Mouse (Mus musculus) embryonic stem cell, embryonic (primary cell): ENCODE measurements around the gene Tulp4.

ENCODE experiments used
- CTCF ChIA-PET, 4 experiments: fragments of 300-600 bp in 2 of 4; fragments of 350-600 bp in 2 of 4; sonication (Branson Sonifier 250); formaldehyde crosslinking; loops; one replicate each; lab custom pipeline; 2022; ENCODE audit warnings: inconsistent platforms in 2 of 4; lab: Charles Lee
- POLR2A ChIA-PET, 4 experiments: fragments of 300-600 bp in 2 of 4; fragments of 350-600 bp in 2 of 4; sonication (Branson Sonifier 250); formaldehyde crosslinking; loops; one replicate each; lab custom pipeline; 2022; ENCODE audit warnings: antibody characterized with exemption in 4 of 4, inconsistent platforms in 1 of 4; lab: Charles Lee

Tulp4 gene

DNA sequence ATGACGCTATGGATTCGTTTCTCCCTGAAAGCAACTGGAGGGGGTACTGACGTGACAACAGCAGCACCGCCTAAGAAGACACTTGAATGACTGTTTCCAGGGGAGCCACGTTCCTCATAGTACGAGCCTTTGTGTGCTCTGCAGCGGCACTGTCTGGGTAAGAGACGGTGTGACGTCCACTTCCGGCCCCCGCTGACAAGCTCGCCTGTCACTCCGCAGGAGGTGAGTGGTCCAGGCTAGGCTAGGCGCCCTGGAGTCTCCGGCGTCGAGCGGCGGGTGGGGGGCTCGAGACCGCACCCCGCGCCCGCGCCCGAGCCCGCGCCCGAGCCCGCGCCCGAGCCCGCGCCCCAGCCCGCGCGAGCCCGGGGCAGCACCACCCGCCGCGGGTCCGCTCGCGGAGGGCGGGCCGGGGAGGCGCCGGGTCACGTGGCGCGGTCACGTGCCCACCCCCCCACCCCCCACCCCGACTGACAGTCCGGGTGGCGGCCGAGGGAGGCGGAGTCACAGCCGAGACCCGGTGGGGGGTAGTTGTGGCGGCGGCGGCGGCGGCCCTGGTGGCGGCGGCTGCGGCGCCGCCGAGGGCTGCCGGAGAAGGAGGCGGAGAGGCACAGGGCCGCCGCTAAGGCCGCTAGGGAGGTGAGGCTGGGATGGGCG, at the start of gene Tulp4:
Gene Tulp4 (plus strand): TSS at position 77 of the 654 bp plus-strand sequence.
- ChIA-PET CTCF (interaction anchor here in 2 of 4 experiments (0.6 kb wide), 2 partner anchors 51 to 208 kb away, joined by 3 to 4 read pairs; no protein-coding TSS in a partner anchor), POLR2A (interaction anchor here in 3 of 4 experiments (0.6 to 4.3 kb wide), 15 partner anchors 15 to 889 kb away, joined by 3 to 16 read pairs (median 4); partner anchors contain the start of genes Gtf2h5 (in 3 of the 3) and Serac1 (in 3 of the 3))

DNA sequence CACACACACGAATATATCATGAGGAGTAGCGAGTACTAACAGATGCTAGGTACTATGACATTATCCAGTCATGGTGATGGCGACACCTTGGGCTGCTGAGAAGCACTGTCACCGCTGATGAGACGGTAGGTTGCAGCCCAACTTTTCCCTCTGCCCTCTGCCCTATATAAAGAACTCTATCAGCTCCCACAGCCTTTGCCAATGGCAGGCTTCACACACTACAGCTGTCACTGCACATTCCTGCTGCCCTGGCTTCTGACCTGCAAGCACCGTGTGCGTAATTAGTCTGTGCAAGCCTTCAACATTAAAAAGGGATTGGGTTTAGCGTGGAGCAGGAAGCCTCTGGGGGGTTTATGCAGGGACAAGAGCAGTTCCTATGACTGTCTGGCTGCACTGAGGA, 43.4 kb upstream of the Tulp4 start:
- ChIA-PET CTCF (interaction anchor here in 2 of 4 experiments (1.1 to 4.1 kb wide), 2 partner anchors 7 to 33 kb away, joined by 3 to 17 read pairs; no protein-coding TSS in a partner anchor), POLR2A (interaction anchor here in 1 of 4 experiments (3.6 kb wide), 1 partner anchor 17 kb away, joined by 19 read pairs; the partner anchor contains the start of genes Gtf2h5 and Serac1)

DNA sequence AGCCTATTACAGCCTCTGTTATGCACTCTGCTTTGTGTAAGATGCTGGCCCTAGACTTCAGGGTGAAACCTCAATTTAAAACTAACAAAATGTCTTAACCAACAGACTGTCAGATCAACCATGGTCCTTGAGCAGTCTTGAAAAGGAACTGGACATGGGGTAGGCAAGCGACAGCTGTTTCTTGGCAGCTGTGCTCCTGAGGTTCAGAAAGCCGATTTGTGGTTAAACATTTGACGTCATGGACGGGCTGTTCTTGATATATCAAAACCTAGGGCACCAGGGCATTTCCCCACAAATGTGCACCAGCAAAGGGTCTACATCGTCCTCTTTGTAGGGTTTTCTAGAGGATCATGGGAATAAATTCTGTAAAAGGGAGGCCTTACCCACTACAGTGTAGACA, 42.7 kb upstream of the Tulp4 start:
- ChIA-PET POLR2A (interaction anchor here in 2 of 4 experiments (1.0 to 3.6 kb wide), 3 partner anchors 10 to 36 kb away, joined by 3 to 19 read pairs (median 3); partner anchors contain the start of genes Gtf2h5 (in 1 of the 2) and Serac1 (in 1 of the 2)), CTCF (interaction anchor here in 2 of 4 experiments (0.6 to 4.1 kb wide), 3 partner anchors 8 to 126 kb away, joined by 3 to 17 read pairs (median 4); no protein-coding TSS in a partner anchor)

DNA sequence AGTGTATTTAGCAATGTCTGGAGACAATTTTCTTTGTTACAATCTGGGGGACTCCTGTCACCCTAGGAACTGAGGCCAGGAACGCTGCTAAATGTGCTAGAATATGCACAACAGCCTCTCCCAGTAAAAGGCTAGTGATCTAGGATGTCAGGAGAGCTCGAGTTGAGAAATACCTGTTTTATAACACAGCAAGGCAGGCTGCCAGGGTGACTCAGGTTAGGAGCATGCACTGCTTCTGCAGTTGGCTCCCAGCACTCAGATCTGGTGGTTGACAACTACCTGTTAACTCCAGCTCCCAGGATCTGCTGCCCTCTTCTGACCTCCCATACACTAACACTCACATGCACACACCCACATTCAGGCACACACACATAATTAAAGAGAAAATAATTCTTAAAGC, 40.2 kb upstream of the Tulp4 start:
- ChIA-PET CTCF (interaction anchor here in 1 of 4 experiments (0.7 to 4.1 kb wide), 2 partner anchors 11 to 12 kb away, joined by 4 to 17 read pairs; no protein-coding TSS in a partner anchor), POLR2A (interaction anchor here in 1 of 4 experiments (0.9 to 3.6 kb wide), 3 partner anchors 9 to 81 kb away, joined by 3 to 19 read pairs (median 3); partner anchors contain the start of genes Gtf2h5 and Serac1)

DNA sequence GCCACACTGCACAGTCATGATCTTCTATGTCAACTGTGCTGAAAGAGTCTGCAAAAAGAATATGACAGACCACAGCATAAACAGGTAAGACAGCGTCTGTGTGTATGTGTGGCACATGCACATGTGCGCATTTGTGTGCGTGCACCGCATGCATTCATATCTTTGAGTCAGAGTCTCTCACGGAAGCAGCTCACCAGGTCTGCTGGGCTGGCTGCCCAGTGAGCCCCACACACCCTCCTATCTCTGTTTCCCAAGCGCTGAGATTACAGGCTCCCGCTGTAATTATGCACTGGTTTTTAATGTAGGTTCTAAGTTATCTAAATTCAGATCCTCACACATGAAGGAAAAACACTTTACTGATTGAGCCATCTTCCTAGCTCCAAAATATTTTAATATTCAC, 38.6 kb upstream of the Tulp4 start:
- ChIA-PET POLR2A (no interaction called here), CTCF (interaction anchor here in 1 of 4 experiments (1.0 kb wide), 1 partner anchor 12 kb away, joined by 3 read pairs; the partner anchor contains the start of genes Gtf2h5 and Serac1)

DNA sequence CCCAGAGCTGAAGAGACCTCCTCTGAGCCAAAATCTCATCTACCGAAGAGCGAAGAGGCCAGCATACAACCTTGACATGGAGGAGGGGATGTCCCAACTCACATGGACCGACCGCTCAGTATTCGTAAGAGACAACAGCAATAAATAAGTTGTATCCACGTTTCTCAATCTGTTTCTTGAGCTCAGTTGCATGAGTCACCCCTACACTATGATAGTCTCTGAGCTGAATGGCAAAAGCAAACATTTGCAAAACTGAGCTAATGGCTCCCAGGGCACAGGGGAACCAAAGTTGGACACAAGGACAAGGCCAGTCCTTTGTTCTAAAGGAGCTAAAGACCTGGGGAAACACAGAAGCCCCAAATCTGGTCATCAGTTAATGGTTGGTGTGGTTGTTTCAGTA, 36.4 kb upstream of the Tulp4 start:
- ChIA-PET POLR2A (interaction anchor here in 3 of 4 experiments (0.9 to 3.2 kb wide), 10 partner anchors 9 to 27 kb away, joined by 3 to 21 read pairs (median 5); partner anchors contain the start of genes Gtf2h5 (in 3 of the 3) and Serac1 (in 3 of the 3)), CTCF (interaction anchor here in 3 of 4 experiments (0.8 to 1.1 kb wide), 3 partner anchors 14 to 15 kb away, joined by 3 read pairs; no protein-coding TSS in a partner anchor)

DNA sequence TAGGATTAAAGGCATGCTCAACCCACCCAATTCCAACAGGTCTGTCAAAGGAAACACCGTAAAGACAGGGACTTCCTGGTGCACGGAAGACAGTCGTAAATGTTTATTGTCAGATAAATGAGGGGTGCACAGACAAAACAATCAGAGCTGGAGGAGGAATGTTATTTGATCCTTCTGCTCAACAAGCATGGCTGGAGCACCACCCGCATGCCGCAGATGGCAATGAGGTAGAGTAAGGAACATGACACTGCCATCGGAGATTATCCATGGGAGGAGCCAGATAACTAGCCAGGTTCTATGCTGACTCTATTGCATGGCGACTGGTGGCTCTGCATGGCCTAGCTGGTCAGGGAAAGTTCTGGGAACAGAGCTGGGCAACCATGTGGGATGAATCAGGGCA, 32.8 kb upstream of the Tulp4 start:
- ChIA-PET CTCF (interaction anchor here in 1 of 4 experiments (4.8 kb wide), 1 partner anchor 17 kb away, joined by 18 read pairs; no protein-coding TSS in a partner anchor), POLR2A (interaction anchor here in 2 of 4 experiments (0.8 to 2.0 kb wide), 5 partner anchors 8 to 24 kb away, joined by 3 to 5 read pairs (median 3); no protein-coding TSS in a partner anchor)

DNA sequence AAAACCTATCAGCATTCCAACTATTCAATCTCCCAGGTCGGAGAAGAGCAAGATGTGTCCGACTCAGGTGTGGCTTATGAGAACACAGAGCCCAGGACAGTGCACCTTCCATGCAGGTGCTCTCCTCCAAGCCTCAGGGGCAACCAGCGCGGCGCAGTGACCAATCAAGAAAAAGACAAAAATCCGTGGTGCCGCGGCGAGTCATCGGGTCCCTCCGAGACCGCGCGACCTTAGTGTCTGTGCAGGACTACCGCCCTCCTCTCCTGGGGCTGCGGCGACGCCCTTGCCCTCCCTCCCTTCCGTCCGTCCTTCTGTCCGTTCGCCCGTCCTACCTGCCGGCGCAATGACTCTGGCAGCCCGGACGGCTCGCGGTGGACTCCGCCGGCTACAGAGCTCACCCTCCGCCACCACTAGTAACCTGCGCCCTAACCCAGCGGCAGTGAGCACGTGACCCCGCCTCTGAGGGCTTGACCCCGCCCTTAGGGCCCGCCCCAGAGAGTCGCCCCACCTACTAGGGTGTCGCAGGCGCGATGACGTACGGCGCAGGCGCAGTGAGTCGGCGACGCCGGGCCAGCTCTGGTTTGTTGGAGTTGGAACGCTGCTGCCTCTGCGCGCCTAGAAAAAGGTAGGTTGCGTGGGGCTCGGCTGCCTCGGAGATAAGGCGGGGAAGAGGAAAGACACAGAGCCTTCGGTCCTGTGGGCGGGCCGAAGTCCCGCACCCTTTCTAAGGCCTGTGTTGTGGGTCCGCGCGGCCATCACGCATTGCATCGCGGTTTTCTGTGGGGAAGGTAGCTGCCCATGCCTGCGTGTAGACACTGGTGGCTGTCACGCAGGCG, 26.7 kb upstream of the Tulp4 start, which contains the start of the genes Serac1 and Gtf2h5:
Gene Serac1 (minus strand): TSS at position 455 of the 836 bp plus-strand sequence.
Gene Gtf2h5 (plus strand): TSS at position 500 of the 836 bp plus-strand sequence.
- POLR2A ChIA-PET, result interaction anchor here (0.6 to 6.1 kb wide), 66 partner anchors 9 to 1826 kb away, joined by 3 to 93 read pairs (median 4); partner anchors contain the start of genes Tulp4 (in 3 of the 4), Rps6ka2 (in 1 of the 4) and Tmem242 (in 1 of the 4)
- CTCF ChIA-PET, result interaction anchor here in 2 of 4 experiments (0.8 to 2.0 kb wide), 7 partner anchors 12 to 650 kb away, joined by 3 to 20 read pairs (median 3); no protein-coding TSS in a partner anchor

DNA sequence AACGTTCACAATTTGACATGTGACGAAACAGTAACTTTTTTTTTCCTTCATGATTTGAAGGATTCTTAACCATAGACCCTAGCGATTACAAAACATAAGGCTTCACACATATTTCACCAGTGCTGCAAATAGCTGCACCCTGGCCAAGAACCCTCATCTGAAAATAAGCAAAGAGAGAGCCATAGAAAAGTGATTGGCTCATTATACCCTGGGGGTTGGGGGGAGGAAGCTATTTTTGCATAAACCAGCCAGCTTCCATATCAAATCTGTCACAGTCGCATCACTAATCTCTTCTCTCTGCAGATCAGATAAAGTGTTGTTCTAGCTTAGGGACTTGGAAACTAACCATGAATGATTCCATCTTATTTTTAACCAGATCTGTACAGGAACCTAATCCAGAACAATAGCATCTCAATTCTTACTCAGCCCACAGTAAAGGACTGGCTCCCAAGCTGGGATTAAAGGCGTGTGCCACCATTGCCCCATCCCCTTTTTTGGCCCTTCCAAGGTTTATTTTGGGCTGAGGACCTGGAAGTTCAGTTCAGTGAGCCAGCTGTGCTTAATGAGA, 22.8 kb upstream of the Tulp4 start:
- ChIA-PET POLR2A (interaction anchor here in 3 of 4 experiments (0.6 to 6.1 kb wide), 7 partner anchors 9 to 700 kb away, joined by 3 to 93 read pairs (median 6); partner anchors contain the start of gene Tulp4 (in 1 of the 3)), CTCF (interaction anchor here in 2 of 4 experiments (1.2 to 1.3 kb wide), 2 partner anchors 28 kb away, joined by 5 to 6 read pairs; no protein-coding TSS in a partner anchor)

DNA sequence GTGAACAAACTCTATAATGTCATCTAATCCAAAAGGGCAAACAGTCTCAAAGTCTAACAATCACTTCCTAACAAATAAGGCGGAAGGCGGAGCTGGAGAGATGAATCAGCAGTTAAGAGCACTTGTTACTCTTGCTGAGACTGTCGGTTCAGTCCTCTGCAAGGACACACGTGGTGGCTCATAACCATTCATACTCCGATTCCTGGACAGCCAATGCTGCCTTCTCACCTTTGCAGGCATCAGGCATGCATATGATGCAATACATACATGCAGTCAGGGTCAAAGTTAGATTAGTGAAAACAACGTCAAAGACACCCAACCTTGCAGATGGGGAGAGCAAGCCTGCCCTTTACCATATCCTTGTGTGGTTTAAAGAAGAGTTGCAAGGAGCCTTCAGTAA, 14.6 kb upstream of the Tulp4 start:
- ChIA-PET POLR2A (interaction anchor here in 3 of 4 experiments (1.1 to 11.1 kb wide), 4 partner anchors 10 to 12 kb away, joined by 5 to 93 read pairs (median 14); partner anchors contain the start of genes Gtf2h5 (in 2 of the 3) and Serac1 (in 2 of the 3)), CTCF (interaction anchor here in 1 of 4 experiments (0.7 kb wide), 1 partner anchor 12 kb away, joined by 3 read pairs; the partner anchor contains the start of genes Gtf2h5 and Serac1)

DNA sequence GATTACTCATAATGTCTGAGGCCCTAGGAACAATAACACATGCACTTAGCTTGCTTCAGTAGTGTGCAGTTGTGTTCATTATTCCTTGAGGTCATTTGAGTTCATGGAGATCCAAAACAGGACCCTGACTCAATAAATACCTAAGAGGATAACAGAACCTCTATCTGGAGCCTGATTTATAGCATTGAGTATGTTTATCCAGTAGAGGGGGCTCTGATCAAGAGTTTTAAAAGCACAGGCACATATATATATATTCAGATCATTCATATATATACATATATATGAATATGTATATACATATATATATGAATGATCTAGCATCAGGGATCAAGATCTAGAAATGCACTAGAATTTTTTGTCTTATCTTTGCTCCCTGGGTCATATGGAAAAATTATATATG, 10.7 kb upstream of the Tulp4 start:
- ChIA-PET CTCF (interaction anchor here in 3 of 4 experiments (0.6 to 1.2 kb wide), 4 partner anchors 16 to 106 kb away, joined by 3 to 6 read pairs (median 4); partner anchors contain the start of genes Gtf2h5 (in 1 of the 3) and Serac1 (in 1 of the 3)), POLR2A (interaction anchor here in 2 of 4 experiments (0.6 to 11.1 kb wide), 4 partner anchors 8 to 641 kb away, joined by 3 to 93 read pairs (median 3); partner anchors contain the start of genes Gtf2h5 (in 1 of the 2) and Serac1 (in 1 of the 2))

DNA sequence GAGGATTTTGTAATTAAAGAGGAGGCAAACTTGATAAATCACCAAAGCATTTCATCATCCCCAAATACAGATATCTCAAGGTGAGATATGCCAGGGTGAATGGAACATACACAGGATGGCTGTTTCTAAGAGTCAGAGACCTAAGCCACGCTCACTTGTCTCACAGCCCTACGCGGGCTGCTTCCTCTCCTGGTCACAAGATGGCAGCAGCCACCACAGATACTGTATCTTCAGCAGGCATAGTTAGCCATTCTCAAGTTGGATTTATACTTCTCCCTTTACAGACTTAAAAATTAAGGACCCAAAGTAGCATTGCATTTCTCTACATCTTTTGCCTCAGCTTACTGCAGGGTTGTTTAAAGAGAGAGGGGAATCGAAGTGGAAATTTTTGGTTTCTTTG, 8.4 kb upstream of the Tulp4 start:
- ChIA-PET CTCF (interaction anchor here in 1 of 4 experiments (0.6 kb wide), 1 partner anchor 48 kb away, joined by 3 read pairs; no protein-coding TSS in a partner anchor), POLR2A (interaction anchor here in 2 of 4 experiments (1.2 to 11.1 kb wide), 2 partner anchors 16 to 18 kb away, joined by 3 to 93 read pairs; partner anchors contain the start of genes Gtf2h5 (in 2 of the 2) and Serac1 (in 2 of the 2))

DNA sequence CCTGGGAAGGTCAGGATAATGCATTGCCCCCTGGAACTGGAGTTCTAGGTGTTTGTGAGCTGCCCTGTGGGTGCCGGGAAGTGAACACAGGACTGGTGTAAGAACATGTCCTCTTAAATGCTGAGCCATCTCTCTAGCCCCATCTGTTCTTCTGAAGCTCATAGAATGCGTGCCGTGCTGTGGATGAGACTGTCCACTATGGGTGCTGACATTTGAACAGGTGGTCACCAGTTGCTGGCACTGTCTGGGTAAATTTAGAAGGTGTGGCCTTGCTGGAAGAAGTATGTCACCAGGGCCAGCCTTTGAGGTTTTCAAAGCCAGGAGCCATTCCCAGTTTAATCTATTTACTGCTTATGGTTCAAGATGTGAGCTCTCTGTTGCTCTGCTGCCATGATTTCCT, 4.0 kb upstream of the Tulp4 start:
- ChIA-PET POLR2A (interaction anchor here in 2 of 4 experiments (0.9 to 1.5 kb wide), 3 partner anchors 11 to 19 kb away, joined by 3 to 6 read pairs (median 5); no protein-coding TSS in a partner anchor), CTCF (no interaction called here)

DNA sequence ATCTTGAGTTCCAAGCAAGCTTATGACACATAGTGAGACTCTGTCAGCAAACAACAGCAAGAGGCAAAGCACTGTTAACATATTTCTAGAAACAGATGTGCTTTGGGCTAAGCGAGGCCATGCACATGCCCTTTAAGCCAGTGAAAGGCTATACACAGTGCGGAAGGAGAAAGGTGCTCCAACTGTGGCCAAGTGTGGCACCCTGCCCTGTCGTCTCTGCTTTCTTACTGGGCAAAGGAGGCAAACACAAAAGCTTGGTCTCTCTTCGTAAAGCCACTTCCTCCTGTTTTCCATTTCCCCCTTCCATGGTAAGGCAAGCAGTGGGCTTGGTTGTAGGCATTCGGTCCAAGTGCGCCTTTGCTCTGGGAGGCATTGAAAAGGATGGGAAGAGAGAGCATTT, 2.7 kb upstream of the Tulp4 start:
- POLR2A ChIA-PET, result interaction anchor here in 1 of 4 experiments (0.6 to 1.1 kb wide), 3 partner anchors 9 to 65 kb away, joined by 3 read pairs; no protein-coding TSS in a partner anchor
- CTCF ChIA-PET, result no interaction called here

DNA sequence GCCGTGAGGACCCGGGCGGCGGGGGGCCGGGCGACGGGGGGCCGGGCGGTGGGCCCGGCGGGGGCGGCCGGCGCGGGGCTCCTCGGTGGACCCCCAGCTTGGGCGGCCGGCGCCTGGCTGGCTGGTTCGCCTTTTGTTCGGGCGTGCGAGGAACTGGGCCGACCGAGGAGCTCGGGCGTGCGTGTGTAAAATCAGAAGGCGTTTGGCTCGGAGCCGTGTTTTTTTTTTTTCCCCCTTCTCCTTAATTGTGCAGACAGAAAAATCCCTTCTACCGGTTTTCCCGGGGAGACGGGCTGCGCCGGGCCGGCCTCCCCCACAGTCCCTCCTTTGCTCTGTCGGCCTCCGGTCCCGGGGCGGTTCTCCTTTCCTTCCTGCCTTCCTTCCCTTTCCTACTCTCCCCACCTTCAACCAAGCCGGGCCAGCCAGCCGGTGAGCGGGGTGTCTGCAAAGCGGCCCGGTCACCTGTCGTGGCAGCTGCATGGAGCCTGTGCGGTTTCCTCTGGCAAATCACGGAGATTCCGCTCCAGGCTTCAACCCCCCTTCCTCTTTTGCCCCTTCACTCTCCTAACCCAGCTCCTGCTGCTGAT, 871 bp downstream of the Tulp4 start:
- ChIA-PET POLR2A (interaction anchor here (0.6 to 4.3 kb wide), 17 partner anchors 15 to 890 kb away, joined by 3 to 16 read pairs (median 3); partner anchors contain the start of genes Gtf2h5 (in 3 of the 4) and Serac1 (in 3 of the 4)), CTCF (interaction anchor here in 1 of 4 experiments (0.6 kb wide), 1 partner anchor 52 kb away, joined by 4 read pairs; no protein-coding TSS in a partner anchor)

DNA sequence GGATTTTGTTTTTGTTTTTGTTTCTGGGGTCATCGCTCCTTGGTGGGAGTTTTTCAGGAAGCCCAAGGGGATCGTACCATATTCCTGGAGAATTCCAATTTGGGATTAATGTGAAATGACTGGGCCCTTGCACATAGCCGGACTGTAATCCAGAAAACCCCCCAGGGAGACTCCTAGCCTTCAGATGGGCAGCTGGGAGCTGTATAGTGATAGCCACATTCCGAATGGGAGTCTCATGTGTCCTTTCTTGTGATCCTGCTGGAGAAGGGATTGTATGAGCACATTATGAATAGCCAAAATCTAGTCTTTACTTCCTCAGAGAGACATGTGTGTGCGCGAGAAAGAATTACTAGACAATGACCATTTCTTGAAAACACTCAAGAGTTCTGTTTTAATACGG, 1.9 kb downstream of the Tulp4 start:
- CTCF ChIA-PET, result no interaction called here
- POLR2A ChIA-PET, result interaction anchor here in 3 of 4 experiments (0.8 to 4.3 kb wide), 6 partner anchors 14 to 29 kb away, joined by 3 to 16 read pairs (median 9); partner anchors contain the start of genes Gtf2h5 (in 3 of the 3) and Serac1 (in 3 of the 3)
